Mouse (Mus musculus) urinary bladder, adult 18-20 months (tissue): ENCODE results near the gene 1110059E24Rik.
A peak's percentile ranks its signal among the peaks of the same experiment; 100 is the strongest.

Source experiments
- DNase-seq, 2 experiments: peaks; one replicate each; pipeline ENCODE4 v3.0.0; 2022; ENCODE audit warnings: low spot score in 2 of 2, mixed read lengths in 2 of 2

Gene 1110059E24Rik

DNA sequence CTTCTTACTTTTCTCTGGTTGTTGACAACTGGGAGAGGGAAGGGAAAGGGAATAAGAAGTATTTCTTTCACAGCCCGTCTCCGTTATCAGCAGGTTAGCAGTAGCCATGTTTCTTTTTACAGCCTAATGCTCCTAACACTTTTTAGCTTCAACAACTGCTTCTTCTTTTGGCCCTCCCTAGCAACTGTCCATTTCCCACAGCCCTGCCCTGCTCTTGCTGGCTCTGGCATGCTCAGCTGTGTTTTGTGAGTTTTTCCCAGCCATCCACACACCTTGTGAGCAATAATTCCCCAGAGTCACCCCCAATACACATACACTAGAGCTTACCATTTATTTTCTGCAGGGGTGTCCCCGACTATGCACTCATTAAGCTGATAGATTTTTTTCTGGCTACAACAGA is 75.3 kb downstream of the 1110059E24Rik start:
- no peak for DNase-seq

DNA sequence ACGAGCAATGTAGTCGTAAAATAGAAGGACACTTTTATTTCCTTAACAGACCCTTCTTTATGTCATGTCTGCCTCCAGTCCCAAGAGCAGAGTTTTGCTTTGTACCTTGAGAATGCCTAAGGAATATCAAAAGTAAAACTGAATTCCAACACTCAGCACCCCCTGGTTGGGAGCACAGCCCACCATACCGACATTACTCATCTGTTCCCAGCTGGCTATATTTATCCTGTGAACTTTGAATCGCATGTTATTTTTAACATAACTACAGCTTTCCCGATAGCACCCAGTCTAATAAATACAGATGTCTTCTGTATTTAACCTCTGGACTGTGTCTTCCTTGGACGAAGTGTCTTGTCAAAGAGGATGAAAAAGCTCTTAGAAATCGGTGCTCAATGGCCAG is 80.8 kb downstream of the 1110059E24Rik start:
- no peak for DNase-seq

DNA sequence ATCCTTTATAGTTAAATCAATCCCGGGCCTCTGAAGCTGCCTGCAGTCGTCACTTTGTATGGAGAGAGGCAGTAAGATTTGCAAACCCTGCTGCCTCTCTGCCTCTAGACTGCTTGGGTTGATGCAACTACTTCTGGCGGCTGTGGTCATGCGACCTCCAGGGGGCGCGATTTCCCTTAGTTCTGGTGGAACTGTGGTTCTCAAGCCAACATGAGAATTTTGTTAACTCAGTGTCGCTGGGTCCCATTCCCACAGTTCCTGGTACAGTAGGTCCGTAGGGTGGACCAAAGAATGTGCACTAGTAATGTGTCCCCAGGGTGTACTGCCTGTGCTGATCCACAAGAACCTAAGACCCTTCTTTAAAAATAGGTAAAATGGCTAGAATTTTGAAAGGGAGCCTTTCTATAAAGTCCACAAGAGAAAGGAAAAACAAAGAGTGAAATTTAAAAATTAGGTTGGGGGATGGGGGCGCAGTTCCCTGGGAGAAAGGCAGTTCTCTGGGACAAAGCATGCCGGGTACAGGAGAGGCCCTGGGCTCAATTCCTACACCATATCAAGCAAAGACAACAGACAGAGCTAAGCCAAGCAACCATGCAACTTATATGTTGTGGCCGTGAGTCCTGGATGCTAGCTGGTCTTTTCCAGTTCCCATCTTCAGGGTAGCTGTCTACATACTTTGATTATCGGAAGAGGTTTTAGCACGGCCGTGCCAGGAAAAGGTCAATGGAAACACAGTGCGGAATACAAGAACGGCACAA is 81.4 kb downstream of the 1110059E24Rik start:
- DNase-seq = peak; percentile 65 to 82

GRCm38 (mm10) chr19:21570778-21571177 is 82.0 kb downstream of the 1110059E24Rik start:
- DNase-seq = no peak

GRCm38 (mm10) chr19:21568528-21569185 is 84.1 kb downstream of the 1110059E24Rik start:
- no peak for DNase-seq

- DNase-seq = no peak
Measured at GRCm38 (mm10) chr19:21567933-21568332, 84.8 kb downstream of the 1110059E24Rik start.

- no peak for DNase-seq
Measured at GRCm38 (mm10) chr19:21566484-21566883, 86.3 kb downstream of the 1110059E24Rik start.

GRCm38 (mm10) chr19:21564461-21564797 is 88.3 kb downstream of the 1110059E24Rik start:
- no peak for DNase-seq

- DNase-seq = peak; percentile 52
Measured at GRCm38 (mm10) chr19:21563789-21564460, 88.9 kb downstream of the 1110059E24Rik start.

DNA sequence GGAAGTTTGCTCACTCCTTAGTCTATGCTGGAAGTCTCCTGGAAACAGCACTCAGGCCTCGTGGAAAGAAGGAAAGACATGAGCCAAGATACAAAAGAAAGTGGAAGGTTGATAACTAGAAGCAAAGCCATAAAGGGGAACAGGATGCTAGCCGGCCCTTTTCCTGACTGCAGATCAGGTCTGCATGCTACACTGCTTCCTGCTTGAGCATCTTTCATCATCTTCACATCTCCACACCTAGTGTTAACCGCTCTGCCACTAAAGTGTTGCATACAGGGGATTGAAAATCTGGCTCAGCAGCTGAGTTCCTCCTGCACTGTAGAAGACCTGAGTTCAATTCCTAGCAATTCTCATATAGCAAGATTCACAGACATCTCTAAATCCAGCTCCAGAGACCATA is 89.8 kb downstream of the 1110059E24Rik start:
- DNase-seq = no peak

- DNase-seq = no peak
Measured at GRCm38 (mm10) chr19:21552801-21553200, 100.0 kb downstream of the 1110059E24Rik start.

GRCm38 (mm10) chr19:21551921-21552536 is 100.7 kb downstream of the 1110059E24Rik start:
- DNase-seq = no peak

DNA sequence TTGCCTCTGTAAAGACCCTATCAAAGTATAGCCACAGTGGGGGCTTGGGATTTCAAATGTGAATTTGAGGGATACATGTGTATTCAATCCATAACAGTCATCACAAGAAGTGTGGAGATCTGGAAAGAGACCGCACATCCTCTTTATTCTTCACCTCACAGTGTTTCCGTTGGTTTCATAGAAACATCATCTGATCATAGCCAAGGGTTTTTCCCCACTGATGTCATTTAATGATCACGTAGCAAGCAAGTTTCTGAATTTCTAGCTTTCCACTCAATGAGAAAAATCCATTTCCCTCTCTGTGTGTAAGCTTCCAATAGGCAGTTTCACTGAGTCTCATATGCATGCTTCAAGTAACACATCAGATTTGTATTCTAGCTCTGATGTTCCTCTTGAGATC is 103.1 kb downstream of the 1110059E24Rik start:
- no peak for DNase-seq

GRCm38 (mm10) chr19:21548947-21549346 is 103.8 kb downstream of the 1110059E24Rik start:
- no peak for DNase-seq

GRCm38 (mm10) chr19:21537125-21537524 is 115.7 kb downstream of the 1110059E24Rik start:
- no peak for DNase-seq
